Mouse (Mus musculus) myocyte (in vitro differentiated cells): Measurements from ENCODE around the gene Cntn1. TPM values are rescaled to one million over a fixed set of nuclear protein-coding genes. Genes with fewer than 3 reads are reported as not detected.

Source experiments
- H3K27me3 ChIP-seq: one replicate; pipeline ENCODE4 v1.6.1; 2011; ENCODE audit not compliant: control insufficient read depth, insufficient read depth, insufficient read length
- H3K36me3 ChIP-seq: one replicate; pipeline ENCODE4 v1.6.1; 2011; ENCODE audit not compliant: control insufficient read depth, insufficient read depth
- H3K4me2 ChIP-seq: one replicate; pipeline ENCODE4 v1.6.1; 2011; ENCODE audit warnings: low read depth, control low read depth
- H3K4me3 ChIP-seq: one replicate; pipeline ENCODE4 v1.5.1; 2011; ENCODE audit warnings: mild to moderate bottlenecking, control low read depth, moderate library complexity
- H3K79me2 ChIP-seq: one replicate; pipeline ENCODE4 v1.6.1; 2011; ENCODE audit not compliant: control insufficient read depth, insufficient read depth
- H3ac ChIP-seq: one replicate; pipeline ENCODE4 v1.6.1; 2011; ENCODE audit not compliant: control insufficient read depth, insufficient read length
- CEBPB ChIP-seq: IDR thresholded peaks from 2 replicates; pipeline ENCODE4 v1.6.1; 2011; ENCODE audit warnings: mild to moderate bottlenecking, moderate library complexity; ENCODE audit not compliant: poor library complexity, insufficient read depth, severe bottlenecking
- E2F4 ChIP-seq: IDR thresholded peaks from one replicate; pipeline ENCODE4 v1.6.1; 2011; ENCODE audit warnings: mild to moderate bottlenecking, control low read depth, moderate library complexity; ENCODE audit not compliant: insufficient read depth
- MAX ChIP-seq: IDR thresholded peaks from one replicate; pipeline ENCODE4 v1.6.1; 2011; ENCODE audit warnings: low read depth, mild to moderate bottlenecking, control low read depth
- MYOD1 ChIP-seq, 3 experiments: IDR thresholded peaks; one replicate each; pipeline ENCODE4 v1.6.1; 2011; ENCODE audit warnings: control low read depth in 2 of 3, low read depth in 2 of 3, mild to moderate bottlenecking in 2 of 3, moderate library complexity in 1 of 3; ENCODE audit not compliant: insufficient read length in 2 of 3, control insufficient read depth in 1 of 3
- MYOG ChIP-seq, 3 experiments: IDR thresholded peaks; one replicate each; pipeline ENCODE4 v1.6.1; 2011; ENCODE audit warnings: control low read depth in 2 of 3, low read depth in 2 of 3, mild to moderate bottlenecking in 2 of 3; ENCODE audit not compliant: insufficient read length in 2 of 3, control insufficient read depth in 1 of 3, insufficient read depth in 1 of 3
- POLR2A ChIP-seq: IDR thresholded peaks from one replicate; pipeline ENCODE4 v1.6.1; 2011; ENCODE audit warnings: low read depth, mild to moderate bottlenecking, control low read depth, moderate library complexity; ENCODE audit not compliant: insufficient read length
- POLR2AphosphoS2 ChIP-seq: IDR thresholded peaks from one replicate; pipeline ENCODE4 v1.6.1; 2011; ENCODE audit warnings: low read depth, control low read depth; ENCODE audit not compliant: insufficient read length
- REST ChIP-seq: IDR thresholded peaks from one replicate; pipeline ENCODE4 v1.6.1; 2011; ENCODE audit warnings: mild to moderate bottlenecking, control low read depth, moderate library complexity; ENCODE audit not compliant: insufficient read depth, insufficient read length
- SRF ChIP-seq: IDR thresholded peaks from one replicate; pipeline ENCODE4 v1.6.1; 2011; ENCODE audit warnings: low read depth; ENCODE audit not compliant: control insufficient read depth, insufficient read length
- TCF12 ChIP-seq: IDR thresholded peaks from one replicate; pipeline ENCODE4 v1.6.1; 2011; ENCODE audit warnings: mild to moderate bottlenecking, control low read depth; ENCODE audit not compliant: poor library complexity, insufficient read depth, severe bottlenecking
- TCF3 ChIP-seq: IDR thresholded peaks from one replicate; pipeline ENCODE4 v1.6.1; 2011; ENCODE audit warnings: low read depth, control low read depth; ENCODE audit not compliant: insufficient read length
- USF1 ChIP-seq: IDR thresholded peaks from one replicate; pipeline ENCODE4 v1.6.1; 2011; ENCODE audit warnings: low read depth, mild to moderate bottlenecking, control low read depth, moderate library complexity
- polyA plus RNA-seq: library from polyadenylated mRNA; unstranded; fragments of >200 nt; fragmentation: generic; extraction: Trizol; gene quantifications from one replicate; pipeline ENCODE4 v1.2.1, GENCODE M21; 2012; ENCODE audit warnings: missing spikeins

The Cntn1 gene
- polyA plus RNA-seq, 1 experiment = 0.01 TPM

- no peak overlapping the region for H3ac ChIP-seq
- TF ChIP-seq TCF3 = no peak
- no peak for TF ChIP-seq CEBPB
- TF ChIP-seq USF1 = no peak
- no peak for TF ChIP-seq REST
- no peak for TF ChIP-seq MAX
- TF ChIP-seq MYOG (IDR thresholded peaks at IDR 0.05; ENCODE audit: control insufficient read depth in 1 of 3, insufficient read depth in 1 of 3, insufficient read length in 2 of 3, low read depth in 2 of 3) = no peak
- TF ChIP-seq POLR2A = no peak
- TF ChIP-seq MYOD1 (IDR thresholded peaks at IDR 0.05; ENCODE audit: control insufficient read depth in 1 of 3, insufficient read length in 2 of 3, low read depth in 2 of 3) = no peak
- TF ChIP-seq POLR2AphosphoS2 = no peak
- no peak for TF ChIP-seq E2F4
- TF ChIP-seq TCF12 = no peak
- no peak for TF ChIP-seq SRF
- H3K4me3 ChIP-seq = no peak overlapping the region
- no peaks in the 10 kb centered on the region for H3K36me3 ChIP-seq
- no peaks in the 10 kb centered on the region for H3K27me3 ChIP-seq
- H3K79me2 ChIP-seq = no peaks in the 10 kb centered on the region
- no peak overlapping the region for H3K4me2 ChIP-seq
These were observed 164.9 kb downstream of the Cntn1 start for GRCm38 (mm10) chr15:92215841-92216240.

- H3K4me3 ChIP-seq = no peak overlapping the region
- no peak overlapping the region for H3ac ChIP-seq
- H3K79me2 ChIP-seq = no peaks in the 10 kb centered on the region
- TF ChIP-seq TCF12 (no peak), POLR2AphosphoS2 (no peak), SRF (no peak), CEBPB (no peak), USF1 (no peak), E2F4 (no peak), MYOG (IDR thresholded peaks at IDR 0.05; ENCODE audit: control insufficient read depth in 1 of 3, insufficient read depth in 1 of 3, insufficient read length in 2 of 3, low read depth in 2 of 3) (no peak), MAX (no peak), REST (no peak), TCF3 (no peak), POLR2A (no peak), MYOD1 (IDR thresholded peaks at IDR 0.05; ENCODE audit: control insufficient read depth in 1 of 3, insufficient read length in 2 of 3, low read depth in 2 of 3) (no peak)
- H3K36me3 ChIP-seq = no peaks in the 10 kb centered on the region
- no peaks in the 10 kb centered on the region for H3K27me3 ChIP-seq
- H3K4me2 ChIP-seq = no peak overlapping the region
These were observed 170.5 kb downstream of the Cntn1 start for GRCm38 (mm10) chr15:92221446-92221845.

DNA sequence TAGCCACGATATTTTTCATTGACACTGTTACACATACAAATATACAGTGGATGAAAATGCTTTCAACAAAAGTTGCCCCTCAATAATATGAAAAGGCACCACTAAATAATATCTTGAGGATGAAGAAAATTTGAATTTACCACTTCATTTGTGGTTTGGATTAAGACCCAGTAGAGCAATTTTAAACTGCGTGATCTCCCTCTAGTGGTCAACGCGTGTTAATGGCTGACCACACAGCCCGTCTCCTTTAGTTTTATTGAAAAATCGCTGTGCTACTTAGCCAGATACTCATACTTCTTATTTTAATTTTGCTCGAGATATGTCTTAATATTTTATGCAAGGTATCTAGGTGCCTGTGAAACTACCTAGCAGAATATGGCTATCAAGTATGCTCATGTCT is 180.4 kb downstream of the Cntn1 start:
- no peaks in the 10 kb centered on the region for H3K79me2 ChIP-seq
- H3K4me2 ChIP-seq = no peak overlapping the region
- no peak overlapping the region for H3K4me3 ChIP-seq
- TF ChIP-seq TCF3 (no peak), MYOG (IDR thresholded peaks at IDR 0.05; ENCODE audit: control insufficient read depth in 1 of 3, insufficient read depth in 1 of 3, insufficient read length in 2 of 3, low read depth in 2 of 3) (no peak), SRF (no peak), POLR2A (no peak), MYOD1 (IDR thresholded peaks at IDR 0.05; ENCODE audit: control insufficient read depth in 1 of 3, insufficient read length in 2 of 3, low read depth in 2 of 3) (no peak), E2F4 (no peak), MAX (no peak), REST (no peak), POLR2AphosphoS2 (no peak), TCF12 (no peak), CEBPB (no peak), USF1 (no peak)
- no peaks in the 10 kb centered on the region for H3K27me3 ChIP-seq
- H3ac ChIP-seq = no peak overlapping the region
- H3K36me3 ChIP-seq = no peaks in the 10 kb centered on the region

- TF ChIP-seq MYOD1 (IDR thresholded peaks at IDR 0.05; ENCODE audit: control insufficient read depth in 1 of 3, insufficient read length in 2 of 3, low read depth in 2 of 3) (no peak), USF1 (no peak), E2F4 (no peak), TCF3 (no peak), CEBPB (no peak), SRF (no peak), REST (no peak)
- Histone ChIP-seq H3K36me3 (no peaks in the 10 kb centered on the region), H3K79me2 (no peaks in the 10 kb centered on the region), H3K27me3 (no peaks in the 10 kb centered on the region), H3K4me2 (no peak overlapping the region), H3K4me3 (no peak overlapping the region), H3ac (no peak overlapping the region)
These were observed 184.9 kb downstream of the Cntn1 start for GRCm38 (mm10) chr15:92235836-92236235.
